Comparison of ENCODE assay signal across 9 mouse cellular contexts in genomic region chr2:168106701-168107178, GRCm38 (mm10). TPM values are rescaled to one million over a fixed set of nuclear protein-coding genes. Genes with fewer than 3 reads are reported as not detected.
DNase-seq lines count a peak whose midpoint lies in the region; ATAC-seq lines count a peak whose summit lies in the region.
"Had no signal": no experiment of that assay in that cellular context is flagged by ENCODE, and none has a peak within 500 bp of the region (broad histone marks: within the 10 kb centered on the region; RNA-seq: fewer than 3 reads in every experiment).

No protein-coding gene starts in this region.

- H3K4me2 ChIP-seq in forebrain, embryonic 14.5 days (ENCODE audit: low read length): peak overlapping the region; percentile 36
- peak overlapping the region; percentile 58 for H3K4me2 ChIP-seq in heart, embryonic 16.5 days (ENCODE audit: low read depth, low read length)

- peak overlapping the region; percentile 84 for H3K27ac ChIP-seq in forebrain, embryonic 14.5 days (ENCODE audit: low read depth, low read length)
- peak overlapping the region; percentile 77 for H3K27ac ChIP-seq in heart, embryonic 16.5 days (ENCODE audit: low read length)

- no peaks in the 10 kb centered on the region for H3K9me3 ChIP-seq in forebrain, embryonic 14.5 days (replicated peaks; ENCODE audit: control insufficient read depth, low read length)
- no peaks in the 10 kb centered on the region for H3K9me3 ChIP-seq in heart, embryonic 16.5 days (replicated peaks; ENCODE audit: control insufficient read depth, low read length)
- H3K9me3 ChIP-seq: megakaryocyte, embryonic 14.5 days had no signal

- H3K4me3 ChIP-seq in forebrain, embryonic 14.5 days (ENCODE audit: low read depth, low read length): no peak overlapping the region
- peak overlapping the region; percentile 24; the same call in 1 of the 2 replicates for H3K4me3 ChIP-seq in heart, embryonic 16.5 days (ENCODE audit: low read length)
- H3K4me3 ChIP-seq: megakaryocyte, embryonic 14.5 days had no signal

- 36% methylated on average over 20 of the region's 20 CpGs for WGBS in forebrain, embryonic 14.5 days
- WGBS in heart, embryonic 16.5 days: 20% methylated on average over 20 of the region's 20 CpGs

- H3K36me3 ChIP-seq in forebrain, embryonic 14.5 days (ENCODE audit: control insufficient read depth, insufficient read depth, low read length): no peaks in the 10 kb centered on the region
- no peaks in the 10 kb centered on the region for H3K36me3 ChIP-seq in heart, embryonic 16.5 days (ENCODE audit: control insufficient read depth, insufficient read depth)

- H3K4me1 ChIP-seq in forebrain, embryonic 14.5 days (ENCODE audit: control insufficient read depth, insufficient read depth, low read length): 0 out of 2 replicates have a peak, but pooled peaks cover 3% of the 10 kb centered on the region
- H3K4me1 ChIP-seq in heart, embryonic 16.5 days (ENCODE audit: control insufficient read depth, insufficient read depth, low read length): peaks cover 10% of the 10 kb centered on the region

- DNase-seq in urinary bladder, postnatal 25 days (ENCODE audit: low spot score): peak; percentile 19
- DNase-seq in urinary bladder, postnatal 10 days (ENCODE audit: low spot score): no peak
- DNase-seq in forebrain, embryonic 14.5 days (ENCODE audit: low spot score): peak; percentile 86
- DNase-seq in kidney, postnatal 36 days: peak; percentile 79 to 88
- peak; percentile 59 to 80 for DNase-seq in lung, postnatal 4 days
- DNase-seq in testis, postnatal 10 days (ENCODE audit: low spot score): peak; percentile 76
- no peak for DNase-seq in thymus, postnatal 10 days (ENCODE audit: low spot score in 2 of 2)

- H3K9ac ChIP-seq in forebrain, embryonic 14.5 days (ENCODE audit: low read length): peak overlapping the region; percentile 40
- peak overlapping the region; percentile 26; the same call in 1 of the 2 replicates for H3K9ac ChIP-seq in heart, embryonic 16.5 days (ENCODE audit: low read length)

- H3K27me3 ChIP-seq in forebrain, embryonic 14.5 days (replicated peaks; ENCODE audit: control insufficient read depth, insufficient read depth, low read length): no peaks in the 10 kb centered on the region
- H3K27me3 ChIP-seq in heart, embryonic 16.5 days (ENCODE audit: control insufficient read depth, insufficient read depth, low read length): no peaks in the 10 kb centered on the region

- peak; percentile 81 for ATAC-seq in forebrain, embryonic 14.5 days
- peak; percentile 77 for ATAC-seq in heart, embryonic 16.5 days (replicated peaks; ENCODE audit: extremely low read depth, insufficient read depth, low FRiP score)

RNA-seq across cellular contexts. Expression of gene Pard6b, which starts 25.9 kb away (rescaled TPM):
- polyA plus RNA-seq in forebrain, embryonic 14.5 days (2014; fragmentation: Nextera tagmentation; extraction: Ambion mirVana): 5.0 and 5.6 TPM in 2 replicates
- 5.4 and 6.7 TPM in 2 replicates for polyA plus RNA-seq in heart, embryonic 16.5 days (2015; fragmentation: Nextera tagmentation; extraction: Ambion mirVana)

Comparison
In these comparisons a context has a peak if more than half of its experiments do, and no peak if none do; other contexts are left out.
1. DNase-seq: peak in urinary bladder, postnatal 25 days (single experiment), forebrain, embryonic 14.5 days (single experiment), kidney, postnatal 36 days (2 of 2), lung, postnatal 4 days (2 of 2) and testis, postnatal 10 days (single experiment); none in urinary bladder, postnatal 10 days (single experiment) and thymus, postnatal 10 days (0 of 2).